Mouse (Mus musculus): ENCODE results near the gene Crtac1.

GRCm38 (mm10) chr19:42341183-42341582 lies 90.4 kb downstream of the Crtac1 start:
- no peak for TF ChIP-seq CTCF (IDR thresholded peaks at IDR 0.05; ENCODE audit: borderline replicate concordance, insufficient read depth, low read length)
- TF ChIP-seq POLR2A (IDR thresholded peaks at IDR 0.05; ENCODE audit: low read depth, low read length) = no peak

Data from embryonic fibroblast, embryonic 13.5 days (primary cell).